Mouse (Mus musculus) MEL (cell line): ENCODE measurements around the gene Mymx.

Experiments
- CHD1 ChIP-seq: IDR thresholded peaks from 2 replicates; pipeline ENCODE4 v1.6.1; 2012; ENCODE audit warnings: low read depth, mild to moderate bottlenecking, inconsistent platforms, low read length, improper control_type of control experiment
- CHD2 ChIP-seq: IDR thresholded peaks from 2 replicates; pipeline ENCODE4 v1.6.1; 2011; ENCODE audit warnings: low read length, improper control_type of control experiment
- CTCF ChIP-seq, 3 experiments: IDR thresholded peaks in 2 of 3; conservative IDR thresholded peaks in 1 of 3; 2 replicates each; pipeline ENCODE4 v1.5.1; 2011 to 2012; ENCODE audit warnings: low read length in 3 of 3, low read depth in 2 of 3, mild to moderate bottlenecking in 2 of 3, improper control_type of control experiment in 1 of 3, inconsistent platforms in 1 of 3, mixed read lengths in 1 of 3, moderate library complexity in 1 of 3; ENCODE audit not compliant: control insufficient read depth in 1 of 3, insufficient read depth in 1 of 3, poor library complexity in 1 of 3, severe bottlenecking in 1 of 3
- EP300 ChIP-seq, 2 experiments: IDR thresholded peaks; 2 replicates each; pipeline ENCODE4 v1.6.1; 2011; ENCODE audit warnings: improper control_type of control experiment in 2 of 2, low read length in 2 of 2, low read depth in 1 of 2, mild to moderate bottlenecking in 1 of 2
- GATA1 ChIP-seq: IDR thresholded peaks from 2 replicates; pipeline ENCODE4 v1.6.1; 2011; ENCODE audit warnings: low read depth, low read length, improper control_type of control experiment
- HCFC1 ChIP-seq: IDR thresholded peaks from 2 replicates; pipeline ENCODE4 v1.6.1; 2012; ENCODE audit warnings: low read depth, mild to moderate bottlenecking, inconsistent platforms, low read length, improper control_type of control experiment, moderate library complexity
- JUND ChIP-seq: IDR thresholded peaks from 2 replicates; pipeline ENCODE4 v1.6.1; 2011; ENCODE audit warnings: low read depth, mild to moderate bottlenecking, improper control_type of control experiment, low read length
- MEF2A ChIP-seq: IDR thresholded peaks from 2 replicates; pipeline ENCODE4 v1.6.1; 2014; ENCODE audit warnings: low read depth, mild to moderate bottlenecking, inconsistent platforms, low read length, improper control_type of control experiment; ENCODE audit not compliant: poor library complexity, insufficient replicate concordance, severe bottlenecking; ENCODE audit errors: extremely low read depth
- POLR2A ChIP-seq, 2 experiments: IDR thresholded peaks; 2 replicates each; pipeline ENCODE4 v1.6.1; 2011 to 2012; ENCODE audit warnings: low read length in 2 of 2, mild to moderate bottlenecking in 2 of 2, control low read depth in 1 of 2, improper control_type of control experiment in 1 of 2, low read depth in 1 of 2, moderate library complexity in 1 of 2; ENCODE audit not compliant: control insufficient read depth in 1 of 2, insufficient read depth in 1 of 2, poor library complexity in 1 of 2
- TAL1 ChIP-seq: IDR thresholded peaks from 2 replicates; pipeline ENCODE4 v1.6.1; 2012; ENCODE audit warnings: mild to moderate bottlenecking, inconsistent platforms, low read length, moderate library complexity, mixed read lengths
- TCF12 ChIP-seq: IDR thresholded peaks from 2 replicates; pipeline ENCODE4 v1.6.1; 2014; ENCODE audit warnings: low read depth, mild to moderate bottlenecking, inconsistent platforms, low read length, improper control_type of control experiment, moderate library complexity

- TF ChIP-seq TAL1 (no peak), CTCF (IDR thresholded peaks at IDR 0.05 in 2 of 3, conservative IDR thresholded peaks at IDR 0.05 in 1 of 3; ENCODE audit: control insufficient read depth in 1 of 3, insufficient read depth in 1 of 3, low read depth in 2 of 3, low read length in 3 of 3, poor library complexity in 1 of 3, severe bottlenecking in 1 of 3) (no peak), CHD2 (no peak), TCF12 (no peak), MEF2A (no peak), POLR2A (IDR thresholded peaks at IDR 0.05; ENCODE audit: control insufficient read depth in 1 of 2, insufficient read depth in 1 of 2, low read depth in 1 of 2, low read length in 2 of 2, poor library complexity in 1 of 2) (no peak), JUND (no peak), CHD1 (no peak), GATA1 (no peak), HCFC1 (no peak), EP300 (IDR thresholded peaks at IDR 0.05; ENCODE audit: low read depth in 1 of 2, low read length in 2 of 2) (no peak)
Measured at GRCm38 (mm10) chr17:45634033-45634432, 32.1 kb upstream of the Mymx start.
